Mouse (Mus musculus): Measurements from ENCODE around the gene Kxd1. TPM values are rescaled to one million over a fixed set of nuclear protein-coding genes. Genes with fewer than 3 reads are reported as not detected.

Kxd1 gene
- 10 to 100 TPM; 38.2 to 38.3 TPM for total RNA-seq (2021)

DNA sequence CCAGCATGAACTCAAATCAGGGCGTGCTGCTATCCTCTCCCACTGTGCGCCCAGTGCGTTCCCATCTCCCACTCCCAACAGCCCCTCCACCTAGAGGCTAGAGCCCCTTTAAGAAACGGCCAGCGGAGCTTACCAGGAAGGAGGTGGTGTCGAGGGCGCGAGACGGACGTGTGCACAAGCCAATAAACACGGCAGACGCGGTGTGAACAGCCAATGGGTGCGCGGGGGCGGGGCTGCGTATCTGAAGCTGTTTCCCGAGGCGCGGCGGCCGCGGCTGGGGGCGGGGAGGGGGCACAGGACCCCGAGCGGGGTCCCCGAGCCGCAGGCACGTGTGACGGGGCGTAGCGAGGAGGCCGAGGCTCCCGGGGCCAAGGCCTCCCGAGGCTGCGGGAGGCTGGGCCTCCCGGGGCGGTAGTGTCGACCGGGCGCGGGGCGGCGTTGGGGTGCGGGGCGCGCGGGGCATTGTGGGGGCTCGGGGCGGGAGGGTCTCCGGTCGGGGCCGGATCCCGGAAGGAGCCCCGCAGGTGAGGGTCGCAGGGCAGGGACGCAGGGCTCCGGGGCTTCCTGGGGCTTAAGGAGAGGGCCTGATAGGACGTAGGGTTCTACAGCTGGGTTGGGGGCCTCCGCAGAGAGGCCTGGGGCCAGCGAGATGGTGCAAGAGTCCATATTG lies at the start of gene Kxd1, which contains the start of gene Fkbp8:
Gene Kxd1, minus strand, starts transcription at position 445 of the 670 bp plus-strand sequence.
Gene Fkbp8, plus strand, starts transcription at position 213 of the 670 bp plus-strand sequence.
- DNase-seq = peak; percentile 98 to 99

DNA sequence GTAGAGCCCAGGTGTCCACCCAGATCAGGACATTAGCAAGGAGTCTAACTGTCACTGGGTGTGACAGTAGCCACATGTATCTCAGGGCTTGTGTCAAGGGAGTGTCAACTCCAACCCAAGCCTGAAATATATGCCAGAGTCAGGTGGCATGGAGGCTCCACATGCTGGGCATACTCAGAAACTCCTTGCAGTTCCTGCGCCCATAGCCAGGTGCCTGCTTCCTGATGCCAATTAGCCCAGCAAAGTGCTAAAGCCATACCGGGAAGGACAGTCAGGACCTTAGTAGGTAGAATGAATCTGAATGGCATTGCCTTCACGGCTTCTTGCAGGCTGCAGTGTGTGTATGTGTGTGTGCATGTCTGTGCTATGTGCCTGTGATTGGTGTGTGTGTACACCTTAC lies 49.5 kb upstream of the Kxd1 start:
- no peak for DNase-seq

DNA sequence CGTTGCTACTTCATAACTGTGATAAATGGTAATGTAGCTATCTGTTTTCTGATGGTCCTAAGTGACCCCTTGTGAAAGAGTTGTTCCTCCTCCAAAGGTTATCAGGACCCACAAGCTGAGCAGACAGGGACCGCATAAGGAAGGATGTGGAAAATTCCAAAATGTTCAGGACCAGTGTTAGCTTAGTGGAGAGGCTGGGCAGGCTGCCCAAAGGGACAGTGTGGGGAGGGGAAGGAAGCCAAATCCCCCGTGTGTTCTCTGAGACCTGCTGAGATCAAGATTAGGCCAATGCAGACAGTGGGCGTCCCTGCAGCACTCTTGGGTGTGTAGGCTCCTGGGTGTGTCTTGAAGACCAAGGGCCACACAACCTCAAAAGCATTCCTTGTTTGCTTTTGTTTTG lies 47.2 kb upstream of the Kxd1 start:
- no peak for DNase-seq

- DNase-seq = no peak
Observed at GRCm38 (mm10) chr8:70574302-70574701, 46.5 kb upstream of the Kxd1 start.

- DNase-seq = no peak
Observed at GRCm38 (mm10) chr8:70570990-70571389, 43.2 kb upstream of the Kxd1 start.

- no peak for DNase-seq
Observed at GRCm38 (mm10) chr8:70570360-70570759, 42.6 kb upstream of the Kxd1 start.

- DNase-seq = no peak
Observed at GRCm38 (mm10) chr8:70565561-70565960, 37.8 kb upstream of the Kxd1 start.

DNA sequence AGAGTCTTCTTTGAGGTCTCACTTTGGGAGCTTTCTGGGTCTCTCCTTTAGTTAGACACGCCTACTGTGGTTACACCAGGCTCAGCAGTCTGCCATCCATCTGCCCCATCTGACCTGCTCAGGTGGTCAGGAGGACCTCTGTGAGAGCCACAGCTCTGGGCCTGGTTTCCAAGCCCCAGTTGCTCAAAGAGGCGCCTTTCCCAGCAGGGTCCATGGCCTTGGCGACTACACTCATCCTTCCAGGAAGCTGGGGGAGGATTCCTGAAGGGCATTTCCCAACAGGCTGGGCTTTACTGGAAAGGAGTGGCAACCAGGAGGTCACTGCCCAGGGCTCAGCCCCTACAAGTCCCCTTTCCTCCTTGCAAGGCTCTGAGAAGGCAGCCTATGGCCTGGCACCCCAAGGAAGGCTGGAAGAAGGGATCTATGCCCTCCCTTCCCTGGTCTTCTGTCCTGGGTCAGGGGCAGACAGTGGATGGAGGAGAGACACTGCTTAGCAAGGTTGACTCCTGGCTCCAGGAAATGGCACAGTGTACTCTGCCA lies 37.0 kb upstream of the Kxd1 start:
- no peak for DNase-seq

- DNase-seq = no peak
Observed at GRCm38 (mm10) chr8:70563763-70564387, 36.1 kb upstream of the Kxd1 start.

- DNase-seq = no peak
Observed at GRCm38 (mm10) chr8:70562802-70563201, 35.0 kb upstream of the Kxd1 start.

- peak in 1 of 2 experiments; percentile 45 for DNase-seq
Observed at GRCm38 (mm10) chr8:70561809-70562535, 34.2 kb upstream of the Kxd1 start.

DNA sequence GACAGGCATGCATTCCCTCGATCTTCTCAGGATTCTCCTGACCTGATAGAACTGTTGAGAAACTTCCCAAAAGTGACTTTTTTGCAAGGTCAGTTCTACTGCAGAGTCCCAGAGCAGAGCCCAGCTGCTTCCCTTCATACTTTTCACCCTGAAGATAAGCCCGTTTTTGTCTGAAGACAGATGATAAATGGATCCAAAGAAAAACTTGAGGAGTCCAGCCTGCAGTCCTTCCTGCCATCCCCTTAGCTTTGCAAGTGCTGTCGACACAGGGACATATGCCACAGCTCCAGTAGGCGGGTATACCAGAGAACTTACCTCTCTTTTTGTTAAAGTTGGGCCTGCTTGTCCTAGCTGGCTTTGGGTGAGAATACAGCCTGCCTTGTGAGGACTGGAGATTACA lies 33.6 kb upstream of the Kxd1 start:
- no peak for DNase-seq

GRCm38 (mm10) chr8:70560564-70560963 lies 32.8 kb upstream of the Kxd1 start:
- no peak for DNase-seq

- no peak for DNase-seq
Observed at GRCm38 (mm10) chr8:70560096-70560495, 32.3 kb upstream of the Kxd1 start.

GRCm38 (mm10) chr8:70558983-70559382 lies 31.2 kb upstream of the Kxd1 start:
- DNase-seq = no peak

- DNase-seq = no peak
Observed at GRCm38 (mm10) chr8:70558334-70558733, 30.6 kb upstream of the Kxd1 start.

DNA sequence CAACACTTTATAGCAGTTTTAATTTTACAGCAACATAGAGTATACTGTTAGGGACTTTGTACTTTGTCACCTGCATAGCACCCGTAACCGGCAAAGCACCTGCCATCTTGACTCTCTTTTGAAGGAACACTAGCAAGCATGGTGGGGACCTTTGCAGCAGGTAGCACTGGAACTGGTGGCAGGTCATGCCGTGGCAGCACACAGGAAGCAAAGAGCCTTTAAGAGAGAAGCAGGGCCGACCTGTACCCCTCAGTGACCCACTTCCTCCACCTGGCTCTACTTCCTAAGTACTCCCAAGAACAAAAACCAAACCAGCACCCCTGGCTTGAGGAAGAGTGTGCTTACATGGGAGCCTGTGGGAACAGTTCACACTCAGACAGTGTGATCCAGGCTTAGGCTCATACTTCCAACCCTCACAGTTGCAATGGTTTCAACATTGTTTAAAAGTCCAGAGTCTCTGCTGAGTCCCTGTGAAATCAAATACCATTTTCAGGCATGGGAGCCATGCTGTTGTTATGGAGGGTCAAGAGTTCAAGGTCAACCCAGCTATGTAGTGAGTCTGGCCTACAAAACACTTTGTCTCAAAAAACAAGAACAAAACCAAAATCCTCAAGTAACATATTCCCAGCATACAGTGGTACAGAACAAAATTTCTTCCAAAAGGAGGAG lies 27.5 kb upstream of the Kxd1 start:
- DNase-seq = no peak

DNA sequence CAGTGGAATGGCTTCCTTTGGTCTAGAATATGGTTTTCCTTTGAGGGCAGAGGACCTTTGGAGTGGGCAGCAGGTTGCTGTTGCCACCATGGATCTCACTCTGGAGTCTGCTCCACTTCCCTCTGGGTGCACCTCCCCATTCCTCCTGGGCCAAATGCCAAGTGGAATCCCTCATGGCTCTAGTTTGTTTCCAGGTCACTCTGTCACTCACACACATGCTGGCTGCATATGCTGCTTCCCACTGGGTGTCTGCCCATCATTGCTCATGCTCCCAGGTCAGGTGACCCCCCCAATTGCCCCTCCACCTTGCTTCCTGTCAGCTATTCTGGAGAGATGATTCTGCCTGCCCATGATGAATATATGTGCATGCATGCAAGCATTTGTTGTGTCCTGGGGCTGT lies 26.0 kb upstream of the Kxd1 start:
- no peak for DNase-seq

- DNase-seq = no peak
Observed at GRCm38 (mm10) chr8:70552836-70553235, 25.1 kb upstream of the Kxd1 start.

DNA sequence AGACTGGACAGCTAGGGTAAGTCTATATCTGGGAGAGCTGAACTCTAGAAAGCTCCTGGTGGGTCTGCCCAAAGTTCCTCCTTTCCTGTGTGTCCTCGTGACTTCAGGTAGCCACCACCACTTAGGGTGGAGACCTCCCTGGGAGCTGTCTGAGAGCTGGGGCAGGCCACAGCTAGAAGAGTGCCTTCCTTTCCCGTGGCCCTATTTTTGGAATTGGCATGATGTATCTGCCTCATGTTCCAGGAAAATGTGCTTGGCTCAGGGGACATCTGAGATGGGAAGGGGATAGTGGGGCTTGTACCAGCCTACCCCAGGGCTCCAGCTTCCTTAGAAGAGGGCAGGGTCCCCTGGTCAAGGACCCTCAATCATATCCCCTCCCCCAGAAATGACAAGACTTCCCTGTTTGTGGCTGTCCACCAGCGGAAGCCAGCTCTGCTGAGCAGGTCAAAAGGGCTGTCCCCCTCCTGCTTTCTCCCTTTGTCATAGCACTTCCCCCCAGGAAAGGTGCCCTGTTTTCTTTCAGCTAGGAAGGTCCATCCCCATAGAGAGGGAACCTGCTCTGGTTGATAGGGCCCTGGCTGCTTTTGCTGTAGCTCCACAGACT lies 23.9 kb upstream of the Kxd1 start:
- DNase-seq = no peak

DNA sequence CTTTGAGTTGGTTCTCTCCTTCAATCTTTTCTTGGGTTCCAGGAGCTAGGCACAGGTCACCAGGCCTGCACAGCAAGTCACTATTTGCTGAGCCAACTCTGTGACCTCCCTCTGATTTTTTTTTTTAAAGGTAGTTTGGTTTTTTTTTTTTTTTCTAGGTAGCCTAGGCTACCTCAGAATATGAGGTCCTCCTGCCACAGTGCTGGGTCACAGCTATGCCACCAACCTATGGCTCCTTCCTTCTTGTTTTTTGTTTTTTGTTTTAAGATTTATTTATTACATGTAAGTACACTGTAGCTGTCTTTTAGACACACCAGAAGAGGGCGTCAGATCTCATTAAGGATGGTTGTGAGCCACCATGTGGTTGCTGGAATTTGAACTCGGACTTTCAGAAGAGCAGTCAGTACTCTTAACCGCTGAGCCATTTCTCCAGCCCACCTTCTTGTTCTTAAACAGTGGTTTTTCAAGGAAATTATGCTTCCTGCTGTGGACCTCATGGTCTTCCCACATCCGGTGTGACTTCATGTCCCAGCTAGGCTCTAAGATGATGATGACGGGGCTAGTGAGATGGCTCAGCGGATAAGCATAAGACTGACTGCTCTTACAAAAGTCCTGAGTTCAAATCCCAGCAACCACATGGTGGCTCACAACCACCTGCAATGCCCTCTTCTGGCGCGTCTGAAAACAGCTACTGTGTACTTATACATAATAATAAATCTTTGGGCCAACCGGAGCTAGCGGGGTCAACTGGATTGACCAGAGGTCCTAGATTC lies 21.8 kb upstream of the Kxd1 start:
- DNase-seq = no peak

- no peak for DNase-seq
Observed at GRCm38 (mm10) chr8:70547762-70548161, 20.0 kb upstream of the Kxd1 start.

All from layer of hippocampus, postnatal 36 days (tissue).